Mouse (Mus musculus): ENCODE measurements around the gene Foxa2. TPM values are rescaled to one million over a fixed set of nuclear protein-coding genes. Genes with fewer than 3 reads are reported as not detected.

Foxa2 gene
- not detected for total RNA-seq (2023)

GRCm38 (mm10) chr2:148046799-148047165 is at the start of gene Foxa2:
Gene Foxa2, minus strand, starts transcription at chr2:148046969.

Data from CD4-positive naive resting alpha-beta T cell, adult 76 days (primary cell).